Mouse (Mus musculus): Measurements from ENCODE around the gene Kank3. TPM values are rescaled to one million over a fixed set of nuclear protein-coding genes. Genes with fewer than 3 reads are reported as not detected.
"Not testable (repeated sequence)": the region's sequence is repeated elsewhere in the genome, so short reads cannot be mapped to it uniquely, and the experiment has no call there.

The Kank3 gene
- total and polyA plus RNA-seq, 3 experiments = 54.6 to 139 (median 61.0) TPM

DNA sequence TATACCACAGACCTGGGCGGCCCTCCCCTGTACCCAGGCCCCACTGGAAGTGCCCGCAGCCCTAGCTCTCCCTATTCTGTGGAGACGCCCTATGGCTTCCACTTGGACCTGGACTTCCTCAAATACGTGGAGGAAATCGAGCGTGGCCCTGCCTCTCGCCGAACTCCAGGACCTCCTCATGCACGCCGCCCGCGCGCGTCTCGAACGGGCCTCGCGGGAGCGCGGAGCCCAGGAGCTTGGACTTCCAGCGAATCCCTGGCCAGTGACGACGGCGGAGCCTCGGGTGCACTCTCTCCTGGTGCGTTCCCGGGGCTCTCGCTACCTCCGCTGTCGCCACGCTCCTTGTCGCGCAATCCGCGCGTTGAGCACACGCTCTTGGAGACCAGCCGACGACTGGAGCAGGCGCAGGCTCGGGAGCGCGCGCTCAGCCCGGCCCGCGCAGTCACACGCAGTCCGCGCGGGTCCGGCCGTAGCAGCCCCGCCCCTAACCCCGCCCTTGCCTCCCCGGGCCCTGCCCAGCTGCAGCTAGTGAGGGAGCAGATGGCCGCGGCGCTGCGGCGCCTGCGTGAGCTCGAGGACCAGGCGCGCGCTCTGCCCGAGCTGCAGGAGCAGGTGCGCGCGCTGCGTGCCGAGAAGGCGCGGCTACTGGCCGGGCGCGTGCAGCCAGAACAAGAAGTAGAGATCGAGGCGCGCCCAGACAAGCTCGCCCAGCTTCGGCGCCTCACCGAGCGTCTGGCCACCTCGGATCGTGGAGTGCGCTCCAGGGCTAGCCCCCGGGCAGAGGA is 7.1 kb downstream of the Kank3 start:
- Histone ChIP-seq H3K27me3 (ENCODE audit: control insufficient read depth, insufficient read depth, low read length) (no peaks in the 10 kb centered on the region), H3K9ac (ENCODE audit: low read depth, low read length) (peak overlapping the region; percentile 96), H3K79me2 (replicated peaks; ENCODE audit: control insufficient read depth, insufficient read depth, low read length) (no peaks in the 10 kb centered on the region), H3K27ac (peak overlapping the region; percentile 95), H3K4me3 (peak overlapping the region; percentile 83), H3K36me3 (ENCODE audit: control insufficient read depth, insufficient read depth, low read length) (peaks cover 21% of the 10 kb centered on the region), H3K4me1 (ENCODE audit: control insufficient read depth, insufficient read depth, low read length) (peaks cover 8% of the 10 kb centered on the region)
- WGBS = under 1% methylated on average over 85 of the region's 89 CpGs
- TF ChIP-seq CTCF (IDR thresholded peaks at IDR 0.05) (no peak), EP300 (IDR thresholded peaks at IDR 0.05; ENCODE audit: insufficient read depth, low read depth, low read length) (peak; percentile 27; the same call in 1 of the 2 replicates), POLR2A (IDR thresholded peaks at IDR 0.05; ENCODE audit: insufficient read depth, low read depth, low read length) (peak; percentile 89)
- intact Hi-C loops (cut with DNase I) = no loop called here
- peak; percentile 87 to 94 for DNase-seq

GRCm38 (mm10) chr17:33817969-33818643 is 7.8 kb downstream of the Kank3 start:
- peak overlapping the region; percentile 95 for H3K27ac ChIP-seq
- intact Hi-C loops (cut with DNase I) = no loop called here
- WGBS = 31% methylated on average over 33 of the region's 33 CpGs
- H3K36me3 ChIP-seq (ENCODE audit: control insufficient read depth, insufficient read depth, low read length) = peaks cover 26% of the 10 kb centered on the region
- H3K9ac ChIP-seq (ENCODE audit: low read depth, low read length) = peak overlapping the region; percentile 75
- peaks cover 8% of the 10 kb centered on the region for H3K4me1 ChIP-seq (ENCODE audit: control insufficient read depth, insufficient read depth, low read length)
- no peak for DNase-seq
- no peaks in the 10 kb centered on the region for H3K79me2 ChIP-seq (replicated peaks; ENCODE audit: control insufficient read depth, insufficient read depth, low read length)
- no peaks in the 10 kb centered on the region for H3K27me3 ChIP-seq (ENCODE audit: control insufficient read depth, insufficient read depth, low read length)
- peak overlapping the region; percentile 83 for H3K4me3 ChIP-seq
- no peak; the same call in 1 of the 2 replicates for TF ChIP-seq POLR2A (IDR thresholded peaks at IDR 0.05; ENCODE audit: insufficient read depth, low read depth, low read length)
- no peak for TF ChIP-seq EP300 (IDR thresholded peaks at IDR 0.05; ENCODE audit: insufficient read depth, low read depth, low read length)
- TF ChIP-seq CTCF (IDR thresholded peaks at IDR 0.05) = no peak

GRCm38 (mm10) chr17:33822436-33822959 is 12.2 kb downstream of the Kank3 start:
- no peak overlapping the region for H3K4me3 ChIP-seq
- 34% methylated on average over 1 of the region's 1 CpGs for WGBS
- 0 out of 2 replicates have a peak, but pooled peaks cover 1% of the 10 kb centered on the region for H3K79me2 ChIP-seq (replicated peaks; ENCODE audit: control insufficient read depth, insufficient read depth, low read length)
- H3K27ac ChIP-seq = no peak overlapping the region
- intact Hi-C loops (cut with DNase I) = no loop called here
- H3K36me3 ChIP-seq (ENCODE audit: control insufficient read depth, insufficient read depth, low read length) = peaks cover 27% of the 10 kb centered on the region
- DNase-seq = no peak
- H3K27me3 ChIP-seq (ENCODE audit: control insufficient read depth, insufficient read depth, low read length) = no peaks in the 10 kb centered on the region
- TF ChIP-seq EP300 (IDR thresholded peaks at IDR 0.05; ENCODE audit: insufficient read depth, low read depth, low read length) (no peak), CTCF (IDR thresholded peaks at IDR 0.05) (peak; percentile 50)
- no peak overlapping the region for H3K9ac ChIP-seq (ENCODE audit: low read depth, low read length)
- H3K4me1 ChIP-seq (ENCODE audit: control insufficient read depth, insufficient read depth, low read length) = peaks cover 14% of the 10 kb centered on the region

DNA sequence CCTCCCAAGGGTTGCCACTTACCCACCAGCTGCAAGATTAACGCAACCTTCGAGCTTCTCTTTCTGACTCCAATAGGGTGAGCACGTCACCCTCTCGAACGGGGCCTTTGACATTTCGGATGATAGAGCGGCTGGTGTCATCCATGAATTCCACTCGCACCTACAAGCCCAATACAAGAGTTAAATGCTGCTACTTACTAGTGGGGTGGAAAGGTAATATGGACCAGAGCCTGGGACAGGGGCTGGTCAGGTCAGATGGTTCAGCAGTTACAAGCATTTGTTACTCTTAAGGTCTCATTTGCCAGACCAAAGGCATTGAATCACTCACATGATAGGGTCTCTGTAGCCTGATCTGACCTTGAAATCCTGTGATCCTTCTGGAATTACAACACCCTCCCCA is 12.9 kb downstream of the Kank3 start:
- 60% methylated on average over 8 of the region's 8 CpGs for WGBS

DNA sequence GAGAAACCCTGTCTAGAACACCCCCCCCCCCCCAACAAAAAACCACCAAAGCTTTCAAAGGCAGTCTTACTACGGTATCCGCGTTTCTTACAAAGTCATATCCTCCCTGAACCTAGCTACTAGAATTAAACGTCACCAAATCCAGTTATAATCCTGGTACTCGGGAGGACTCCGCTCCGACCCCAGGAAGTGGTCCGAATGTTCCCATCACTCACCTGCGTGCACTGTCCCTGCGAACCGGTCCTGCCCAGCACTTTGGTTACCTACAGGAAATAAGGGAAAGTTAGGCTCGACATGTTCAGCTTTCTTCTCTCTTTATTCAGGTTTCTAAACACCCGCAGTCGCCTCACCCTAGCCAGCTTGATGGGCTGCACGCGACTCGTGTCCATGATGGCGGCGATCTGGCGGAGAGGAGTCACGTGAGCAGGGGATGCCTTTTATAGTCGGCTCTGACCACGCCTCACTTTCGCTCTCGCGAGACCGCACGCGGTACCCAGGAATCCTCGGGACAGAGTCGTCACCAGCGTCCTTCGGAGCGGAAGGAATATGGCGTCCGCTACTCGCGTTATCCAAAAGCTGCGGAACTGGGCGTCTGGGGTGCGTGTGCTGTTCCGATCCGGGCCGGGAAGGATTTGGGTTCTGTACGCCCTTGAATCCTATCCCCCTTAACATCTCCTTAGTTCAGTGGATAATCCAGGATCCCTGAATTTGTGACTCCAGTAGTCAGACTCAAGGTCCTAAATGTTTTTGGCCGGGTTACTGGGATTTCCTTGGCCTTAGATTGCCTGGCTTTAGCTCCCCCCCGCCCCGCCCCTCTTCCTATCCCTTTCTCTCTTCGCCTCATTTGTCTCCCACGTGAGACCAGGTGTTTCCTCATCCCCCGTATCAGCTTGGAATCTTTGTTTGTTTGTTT is 14.0 kb downstream of the Kank3 start, which contains the start of the genes Rps28 and Ndufa7:
Rps28 (minus strand) TSS at position 479 of the 913 bp plus-strand sequence.
Ndufa7 (plus strand) TSS at position 489 of the 913 bp plus-strand sequence.
- intact Hi-C loops (cut with DNase I) = no loop called here
- 0 out of 2 replicates have a peak, but pooled peaks cover 1% of the 10 kb centered on the region for H3K79me2 ChIP-seq (replicated peaks; ENCODE audit: control insufficient read depth, insufficient read depth, low read length)
- peak within 1 kb of the TSS; percentile 95 for H3K4me3 ChIP-seq
- peaks cover 17% of the 10 kb centered on the region for H3K4me1 ChIP-seq (ENCODE audit: control insufficient read depth, insufficient read depth, low read length)
- TF ChIP-seq CTCF (IDR thresholded peaks at IDR 0.05) (no peak), EP300 (IDR thresholded peaks at IDR 0.05; ENCODE audit: insufficient read depth, low read depth, low read length) (peak; percentile 71; the same call in 1 of the 2 replicates), POLR2A (IDR thresholded peaks at IDR 0.05; ENCODE audit: insufficient read depth, low read depth, low read length) (peak; percentile 98; the same call in 1 of the 2 replicates)
- WGBS = under 1% methylated on average over 51 of the region's 51 CpGs
- H3K36me3 ChIP-seq (ENCODE audit: control insufficient read depth, insufficient read depth, low read length) = peaks cover 33% of the 10 kb centered on the region
- peak; percentile 98 to 100 for DNase-seq
- H3K27me3 ChIP-seq (ENCODE audit: control insufficient read depth, insufficient read depth, low read length) = no peaks in the 10 kb centered on the region
- H3K9ac ChIP-seq (ENCODE audit: low read depth, low read length) = peak within 1 kb of the TSS; percentile 78
- H3K27ac ChIP-seq = peak within 1 kb of the TSS; percentile 95

More for the DNA sequence above, 12.9 kb downstream of the Kank3 start:
- intact Hi-C loops (cut with DNase I); H3K27ac ChIP-seq; H3K27me3 ChIP-seq (ENCODE audit: control insufficient read depth, insufficient read depth, low read length); DNase-seq; H3K79me2 ChIP-seq (replicated peaks; ENCODE audit: control insufficient read depth, insufficient read depth, low read length): not testable (repeated sequence)
- H3K36me3 ChIP-seq (ENCODE audit: control insufficient read depth, insufficient read depth, low read length) = peaks cover 28% of the 10 kb centered on the region
- H3K9ac ChIP-seq (ENCODE audit: low read depth, low read length) = peak overlapping the region; percentile 21; the same call in 1 of the 2 replicates
- peak overlapping the region; percentile 95 for H3K4me3 ChIP-seq
- peaks cover 13% of the 10 kb centered on the region for H3K4me1 ChIP-seq (ENCODE audit: control insufficient read depth, insufficient read depth, low read length)

DNA sequence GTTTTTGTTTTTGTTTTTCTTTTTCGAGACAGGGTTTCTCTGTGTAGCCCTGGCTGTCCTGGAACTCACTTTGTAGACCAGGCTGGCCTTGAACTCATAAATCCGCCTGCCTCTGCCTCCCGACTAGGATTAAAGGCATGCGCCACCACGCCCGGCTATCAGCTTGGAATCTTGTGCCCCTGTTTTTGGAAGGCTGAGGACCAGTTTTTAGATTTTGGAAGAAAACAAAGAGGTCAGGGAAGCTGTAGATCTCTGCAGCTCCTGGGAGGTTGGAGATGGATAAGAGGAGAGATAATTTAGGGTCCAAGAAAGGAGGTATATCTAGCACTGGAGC is 14.6 kb downstream of the Kank3 start:
- peaks cover 40% of the 10 kb centered on the region for H3K36me3 ChIP-seq (ENCODE audit: control insufficient read depth, insufficient read depth, low read length)
- H3K27ac ChIP-seq = peak overlapping the region; percentile 95
- peaks cover 20% of the 10 kb centered on the region for H3K4me1 ChIP-seq (ENCODE audit: control insufficient read depth, insufficient read depth, low read length)
- intact Hi-C loops (cut with DNase I); DNase-seq; H3K79me2 ChIP-seq (replicated peaks; ENCODE audit: control insufficient read depth, insufficient read depth, low read length); H3K27me3 ChIP-seq (ENCODE audit: control insufficient read depth, insufficient read depth, low read length): not testable (repeated sequence)
- peak overlapping the region; percentile 78; the same call in 1 of the 2 replicates for H3K9ac ChIP-seq (ENCODE audit: low read depth, low read length)
- H3K4me3 ChIP-seq = peak overlapping the region; percentile 95
- WGBS = 3% methylated on average over 6 of the region's 6 CpGs

All from heart, adult 2 months (tissue).